Mouse (Mus musculus) ES-CJ7 (cell line): ENCODE measurements around the gene Rasgrp2.

Source experiments
- DNase-seq: peaks from one replicate; pipeline ENCODE4 v3.0.0; 2011; ENCODE audit warnings: low read depth, low spot score

Gene Rasgrp2

GRCm38 (mm10) chr19:6399285-6400095 lies at the start of gene Rasgrp2:
TSS of gene Rasgrp2 (plus strand) at chr19:6399340.
- peak; percentile 53 for DNase-seq

- DNase-seq, result no peak
Observed at GRCm38 (mm10) chr19:6351431-6352106, 47.6 kb upstream of the Rasgrp2 start.

- no peak for DNase-seq
Observed at GRCm38 (mm10) chr19:6352107-6352505, 47.0 kb upstream of the Rasgrp2 start.

GRCm38 (mm10) chr19:6354030-6354429 lies 45.1 kb upstream of the Rasgrp2 start:
- DNase-seq, result no peak

- no peak for DNase-seq
Observed at GRCm38 (mm10) chr19:6361291-6361690, 37.8 kb upstream of the Rasgrp2 start.

GRCm38 (mm10) chr19:6363091-6363410 lies 36.1 kb upstream of the Rasgrp2 start:
- DNase-seq, result no peak

GRCm38 (mm10) chr19:6363411-6364240 lies 35.5 kb upstream of the Rasgrp2 start, which contains the start of gene Sf1:
TSS of gene Sf1 (plus strand) at chr19:6363690.
- peak; percentile 100 for DNase-seq

- DNase-seq, result peak; percentile 93
Observed at GRCm38 (mm10) chr19:6364317-6364725, 34.8 kb upstream of the Rasgrp2 start.

- DNase-seq, result no peak
Observed at GRCm38 (mm10) chr19:6364842-6365241, 34.3 kb upstream of the Rasgrp2 start.

GRCm38 (mm10) chr19:6370175-6370574 lies 29.0 kb upstream of the Rasgrp2 start:
- no peak for DNase-seq

GRCm38 (mm10) chr19:6372433-6372832 lies 26.7 kb upstream of the Rasgrp2 start:
- no peak for DNase-seq

GRCm38 (mm10) chr19:6373539-6374400 lies 25.4 kb upstream of the Rasgrp2 start:
- peak; percentile 80 for DNase-seq

- DNase-seq, result no peak
Observed at GRCm38 (mm10) chr19:6374571-6374970, 24.6 kb upstream of the Rasgrp2 start.

- DNase-seq, result no peak
Observed at GRCm38 (mm10) chr19:6375423-6376254, 23.5 kb upstream of the Rasgrp2 start.

- peak; percentile 55 for DNase-seq
Observed at GRCm38 (mm10) chr19:6376255-6376564, 22.9 kb upstream of the Rasgrp2 start.

GRCm38 (mm10) chr19:6376643-6377042 lies 22.5 kb upstream of the Rasgrp2 start:
- DNase-seq, result no peak

- no peak for DNase-seq
Observed at GRCm38 (mm10) chr19:6377327-6378040, 21.7 kb upstream of the Rasgrp2 start.

GRCm38 (mm10) chr19:6380411-6381166 lies 18.6 kb upstream of the Rasgrp2 start:
- DNase-seq, result no peak

- DNase-seq, result no peak
Observed at GRCm38 (mm10) chr19:6381238-6381637, 17.9 kb upstream of the Rasgrp2 start.
